Mouse (Mus musculus) midbrain, embryonic 11.5 days (tissue): ENCODE measurements around the gene Plekhm3. TPM values are rescaled to one million over a fixed set of nuclear protein-coding genes. Genes with fewer than 3 reads are reported as not detected.

Experiments
- ATAC-seq: fragments of 200-750 bp; cut with Nextera tagmentation; 2 replicates; pipeline ENCODE4 v1.8.0; 2017; ENCODE audit warnings: moderate TSS enrichment, moderate library complexity; ENCODE audit not compliant: low FRiP score
- DNase-seq: peaks from one replicate; pipeline ENCODE4 v3.0.0; 2015; ENCODE audit warnings: low spot score; ENCODE audit errors: missing footprints
- H3K27ac ChIP-seq: fragments of 300-500 bp; sonication (generic); 2 replicates; pipeline ENCODE4 v1.5.1; 2014; ENCODE audit warnings: low read depth, low read length
- H3K27me3 ChIP-seq: fragments of 300-500 bp; sonication (generic); 2 replicates; pipeline ENCODE4 v1.6.1; 2014; ENCODE audit warnings: mild to moderate bottlenecking, low read length, moderate library complexity, mixed read lengths; ENCODE audit not compliant: control insufficient read depth, insufficient read depth
- H3K36me3 ChIP-seq: fragments of 300-500 bp; sonication (generic); 2 replicates; pipeline ENCODE4 v1.6.1; 2014; ENCODE audit warnings: mild to moderate bottlenecking, low read length, moderate library complexity, mixed read lengths; ENCODE audit not compliant: control insufficient read depth, insufficient read depth
- H3K4me1 ChIP-seq: fragments of 300-500 bp; sonication (generic); 2 replicates; pipeline ENCODE4 v1.6.1; 2014; ENCODE audit warnings: low read length; ENCODE audit not compliant: control insufficient read depth, insufficient read depth
- H3K4me2 ChIP-seq: fragments of 300-500 bp; sonication (generic); 2 replicates; pipeline ENCODE4 v1.6.1; 2014; ENCODE audit warnings: mild to moderate bottlenecking, moderate library complexity
- H3K4me3 ChIP-seq: fragments of 300-500 bp; sonication (generic); 2 replicates; pipeline ENCODE4 v1.5.1; 2014; ENCODE audit warnings: low read depth, low read length
- H3K9ac ChIP-seq: fragments of 300-500 bp; sonication (generic); 2 replicates; pipeline ENCODE4 v1.6.1; 2014; ENCODE audit warnings: low read length
- H3K9me3 ChIP-seq: fragments of 300-500 bp; sonication (generic); 2 replicates; pipeline ENCODE4 v1.6.1; 2016; ENCODE audit warnings: low read length; ENCODE audit not compliant: control insufficient read depth
- WGBS: fragments of 180-500 bp; shearing (Covaris S2); extraction: QIAGEN DNeasy Blood & Tissue Kit; methylation state at CpG from one replicate; pipeline ENCODE4 v1.1.7; 2014; 5-methylcytosine and 5-hydroxymethylcytosine counted together
- polyA plus RNA-seq: library from polyadenylated mRNA; unstranded; fragments of >200 nt; fragmentation: Nextera tagmentation; extraction: Ambion mirVana; gene quantifications from 2 replicates; pipeline ENCODE4 v1.2.1, GENCODE M21; 2014

Plekhm3 gene
- polyA plus RNA-seq, 1 experiment from 2014 or later = 5.6 TPM

DNA sequence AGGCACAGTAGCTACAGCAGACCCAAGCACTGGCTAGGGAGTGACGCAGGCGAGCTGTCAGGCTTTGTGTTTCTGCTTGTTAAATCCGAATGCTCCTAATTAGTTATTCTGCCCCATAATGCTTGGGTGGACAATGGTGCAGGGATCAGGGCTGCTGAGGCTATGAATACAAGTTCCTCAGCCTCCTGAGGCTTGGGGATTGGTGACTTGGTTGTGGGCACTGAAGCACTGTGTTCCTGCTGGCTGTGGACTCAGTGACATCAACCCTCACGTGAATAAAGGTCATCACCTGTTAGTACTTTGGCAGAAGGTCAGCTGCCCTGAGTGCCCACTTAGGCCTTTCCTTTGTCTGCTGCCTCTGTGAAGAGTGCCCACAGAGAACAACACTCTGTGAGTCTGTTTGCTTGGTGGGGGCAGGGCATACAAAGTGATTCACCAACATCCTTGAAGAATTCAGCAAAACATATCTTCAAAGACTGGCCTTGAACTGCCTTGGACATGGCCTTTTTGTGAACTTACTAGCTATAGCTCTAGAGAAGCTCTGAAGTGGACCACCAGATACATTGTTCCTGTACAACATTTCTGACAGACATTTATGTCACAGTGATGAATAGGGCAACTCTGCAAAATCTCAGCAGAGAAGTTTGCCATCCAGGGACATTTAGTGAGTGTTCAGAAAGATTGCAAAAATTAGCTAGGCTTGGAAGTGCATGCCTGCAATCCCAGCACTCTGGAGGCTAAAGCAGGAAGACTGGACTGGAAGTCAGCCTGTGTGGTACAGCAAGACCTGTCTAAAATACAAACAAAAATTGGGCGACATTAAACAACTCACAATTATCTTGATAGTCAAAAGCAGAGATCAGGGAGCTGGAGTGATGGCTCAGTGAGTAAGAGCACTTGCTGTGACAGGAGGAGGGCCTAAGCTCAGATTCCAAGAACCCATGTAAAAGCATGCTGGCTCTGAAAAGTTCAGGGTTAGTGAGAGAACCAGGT is 102.6 kb downstream of the Plekhm3 start:
- H3K27me3 ChIP-seq = no peaks in the 10 kb centered on the region
- DNase-seq (peak; percentile 87), ATAC-seq (peak; percentile 91)
- H3K4me1 ChIP-seq = peaks cover 22% of the 10 kb centered on the region
- H3K4me3 ChIP-seq = no peak overlapping the region
- WGBS = 21% methylated on average over 5 of the region's 5 CpGs
- H3K4me2 ChIP-seq = no peak overlapping the region
- H3K9ac ChIP-seq = 0 out of 2 replicates have a peak overlapping the region, but pooled peaks have one; percentile 35
- no peak overlapping the region for H3K27ac ChIP-seq
- no peaks in the 10 kb centered on the region for H3K36me3 ChIP-seq
- H3K9me3 ChIP-seq = no peaks in the 10 kb centered on the region

DNA sequence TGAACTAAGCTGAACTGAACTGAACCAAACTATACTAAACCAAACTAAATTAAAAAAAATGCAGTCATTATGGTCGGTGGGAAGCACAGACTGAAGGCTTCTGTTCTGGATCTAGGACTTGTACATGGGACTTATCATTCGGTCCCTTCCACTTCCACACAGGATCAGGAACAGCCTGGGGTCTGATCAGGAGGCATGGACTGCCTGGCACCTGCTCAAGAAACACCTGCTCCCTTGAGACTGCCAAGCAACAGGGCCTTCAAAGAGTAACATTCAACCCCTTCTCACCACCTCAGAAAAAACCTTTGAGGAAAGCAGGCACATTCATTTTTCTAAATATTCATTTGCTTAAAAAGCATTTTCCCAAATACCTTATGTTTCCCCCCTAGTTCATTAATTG is 103.4 kb downstream of the Plekhm3 start:
- H3K36me3 ChIP-seq = no peaks in the 10 kb centered on the region
- H3K9me3 ChIP-seq = no peaks in the 10 kb centered on the region
- WGBS = 71% methylated on average over 2 of the region's 2 CpGs
- H3K27me3 ChIP-seq = no peaks in the 10 kb centered on the region
- no peak for DNase-seq
- H3K9ac ChIP-seq = 0 out of 2 replicates have a peak overlapping the region, but pooled peaks have one; percentile 35
- H3K4me1 ChIP-seq = peaks cover 29% of the 10 kb centered on the region
- H3K27ac ChIP-seq = no peak overlapping the region
- no peak overlapping the region for H3K4me3 ChIP-seq
- H3K4me2 ChIP-seq = no peak overlapping the region
- peak; percentile 43; the same call in 1 of the 2 replicates for ATAC-seq

DNA sequence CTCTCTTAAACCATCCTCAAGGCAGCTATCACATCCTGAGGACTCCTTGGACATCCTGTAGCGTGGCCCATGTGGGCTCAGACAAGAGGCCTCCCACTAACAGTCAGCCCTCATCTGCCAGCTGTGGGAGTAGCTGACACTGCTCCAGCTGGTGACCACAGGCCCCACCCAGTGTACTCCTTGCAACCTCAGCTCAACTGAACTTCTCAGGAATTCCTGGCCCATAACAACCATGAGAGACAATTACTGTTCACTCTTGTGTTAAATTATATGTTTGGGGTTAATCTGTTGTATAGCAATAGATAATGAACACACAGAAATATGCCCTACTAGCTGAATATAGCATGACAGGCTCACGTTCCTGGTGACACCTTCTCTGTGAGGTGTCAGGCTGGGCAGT is 104.4 kb downstream of the Plekhm3 start:
- ATAC-seq (no peak), DNase-seq (no peak)
- Histone ChIP-seq H3K9me3 (no peaks in the 10 kb centered on the region), H3K4me1 (peaks cover 37% of the 10 kb centered on the region), H3K9ac (no peak overlapping the region), H3K4me3 (no peak overlapping the region), H3K4me2 (no peak overlapping the region), H3K36me3 (no peaks in the 10 kb centered on the region), H3K27ac (no peak overlapping the region), H3K27me3 (no peaks in the 10 kb centered on the region)
- 73% methylated on average over 2 of the region's 2 CpGs for WGBS

DNA sequence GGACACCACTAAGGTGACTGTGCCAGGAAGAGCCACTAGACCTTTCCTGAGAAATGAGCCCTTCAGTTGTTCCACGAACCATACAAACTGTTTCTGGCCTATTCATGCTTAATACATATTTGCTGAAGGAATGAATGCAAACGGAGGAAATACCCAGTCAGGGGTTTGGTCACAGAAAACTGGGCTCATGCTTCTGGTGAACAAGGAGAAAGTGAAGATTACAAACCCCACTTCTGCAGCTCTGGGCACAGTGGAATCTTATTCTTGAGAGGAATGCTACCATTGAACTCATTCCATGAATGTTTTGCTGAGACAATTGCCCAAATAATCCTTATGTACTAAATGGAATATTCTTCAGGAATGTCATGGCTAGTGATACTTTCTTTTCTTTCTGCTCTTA is 106.3 kb downstream of the Plekhm3 start:
- Histone ChIP-seq H3K4me1 (peaks cover 37% of the 10 kb centered on the region), H3K27me3 (no peaks in the 10 kb centered on the region), H3K36me3 (no peaks in the 10 kb centered on the region), H3K9ac (no peak overlapping the region), H3K4me2 (no peak overlapping the region), H3K27ac (no peak overlapping the region), H3K4me3 (no peak overlapping the region), H3K9me3 (no peaks in the 10 kb centered on the region)
- WGBS = 91% methylated on average over 2 of the region's 2 CpGs
- ATAC-seq (no peak), DNase-seq (no peak)

DNA sequence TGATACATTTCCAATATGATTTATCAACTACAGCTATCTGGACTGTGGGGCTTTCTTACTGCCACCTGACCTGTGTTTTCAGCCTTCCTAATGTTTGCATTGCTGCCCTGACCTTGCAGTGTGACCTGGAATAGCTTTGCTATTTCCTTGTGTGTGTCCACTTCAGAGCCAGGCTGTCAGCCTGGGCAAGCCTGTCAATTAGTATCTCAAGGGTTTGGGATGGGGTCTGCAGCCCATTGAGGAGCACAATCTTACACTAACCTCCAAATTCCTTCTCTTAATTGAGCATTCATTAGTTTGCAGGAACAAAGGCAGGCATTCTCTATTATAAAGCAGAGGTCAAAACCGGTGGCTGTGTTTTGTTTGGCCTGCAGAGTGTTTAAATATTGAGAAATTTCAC is 107.6 kb downstream of the Plekhm3 start:
- DNase-seq (no peak), ATAC-seq (no peak)
- H3K4me2 ChIP-seq = no peak overlapping the region
- peaks cover 33% of the 10 kb centered on the region for H3K4me1 ChIP-seq
- no peaks in the 10 kb centered on the region for H3K9me3 ChIP-seq
- H3K27ac ChIP-seq = no peak overlapping the region
- no peaks in the 10 kb centered on the region for H3K27me3 ChIP-seq
- H3K36me3 ChIP-seq = no peaks in the 10 kb centered on the region
- no peak overlapping the region for H3K9ac ChIP-seq
- WGBS = 48% methylated on average over 1 of the region's 1 CpGs
- H3K4me3 ChIP-seq = no peak overlapping the region

DNA sequence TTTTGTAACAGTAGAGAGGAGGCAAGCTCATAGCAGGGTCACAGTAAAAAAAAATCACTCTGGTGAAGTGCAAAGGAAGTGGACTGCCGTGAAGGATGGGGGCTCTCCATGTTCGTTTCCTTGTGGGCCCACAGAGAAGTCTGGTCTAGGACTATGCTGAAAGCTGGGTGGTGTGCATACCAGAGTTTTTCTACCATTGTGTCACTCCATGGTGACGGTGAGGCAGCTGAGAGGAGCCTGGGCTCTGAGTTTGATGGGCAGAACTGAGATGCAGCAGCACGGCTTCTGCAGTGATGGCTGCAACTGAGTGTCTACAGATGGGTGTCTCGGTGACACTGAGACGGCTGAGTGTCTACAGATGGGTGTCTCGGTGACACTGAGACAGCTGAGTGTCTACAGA is 108.5 kb downstream of the Plekhm3 start:
- H3K27me3 ChIP-seq = no peaks in the 10 kb centered on the region
- no peaks in the 10 kb centered on the region for H3K9me3 ChIP-seq
- peak; percentile 64 for ATAC-seq
- no peak overlapping the region for H3K4me3 ChIP-seq
- no peaks in the 10 kb centered on the region for H3K36me3 ChIP-seq
- no peak for DNase-seq
- H3K9ac ChIP-seq = no peak overlapping the region
- H3K27ac ChIP-seq = no peak overlapping the region
- H3K4me2 ChIP-seq = no peak overlapping the region
- peaks cover 24% of the 10 kb centered on the region for H3K4me1 ChIP-seq
- 42% methylated on average over 7 of the region's 7 CpGs for WGBS

DNA sequence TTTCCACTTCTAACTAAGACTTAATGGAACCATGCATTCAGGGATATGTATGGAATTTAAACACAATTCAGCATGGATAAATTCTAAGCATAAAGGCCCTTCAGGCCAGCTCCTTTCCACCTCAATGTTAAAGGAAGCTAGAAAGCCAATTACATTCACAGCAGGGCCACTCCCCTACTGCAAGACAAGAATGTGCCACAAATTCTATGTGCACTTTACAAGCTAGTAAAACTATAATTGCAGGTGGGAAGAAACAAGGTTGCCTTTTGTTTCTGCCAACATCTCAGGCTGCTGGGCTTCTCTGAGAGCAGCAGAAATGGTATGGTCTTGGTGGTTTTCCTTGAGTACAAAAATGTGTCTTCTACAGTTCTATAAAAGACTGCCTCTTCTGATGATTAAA is 109.1 kb downstream of the Plekhm3 start:
- no peaks in the 10 kb centered on the region for H3K36me3 ChIP-seq
- no peak overlapping the region for H3K9ac ChIP-seq
- DNase-seq (no peak), ATAC-seq (no peak)
- H3K27ac ChIP-seq = no peak overlapping the region
- no peaks in the 10 kb centered on the region for H3K9me3 ChIP-seq
- no peaks in the 10 kb centered on the region for H3K27me3 ChIP-seq
- H3K4me3 ChIP-seq = no peak overlapping the region
- peaks cover 22% of the 10 kb centered on the region for H3K4me1 ChIP-seq
- no peak overlapping the region for H3K4me2 ChIP-seq

DNA sequence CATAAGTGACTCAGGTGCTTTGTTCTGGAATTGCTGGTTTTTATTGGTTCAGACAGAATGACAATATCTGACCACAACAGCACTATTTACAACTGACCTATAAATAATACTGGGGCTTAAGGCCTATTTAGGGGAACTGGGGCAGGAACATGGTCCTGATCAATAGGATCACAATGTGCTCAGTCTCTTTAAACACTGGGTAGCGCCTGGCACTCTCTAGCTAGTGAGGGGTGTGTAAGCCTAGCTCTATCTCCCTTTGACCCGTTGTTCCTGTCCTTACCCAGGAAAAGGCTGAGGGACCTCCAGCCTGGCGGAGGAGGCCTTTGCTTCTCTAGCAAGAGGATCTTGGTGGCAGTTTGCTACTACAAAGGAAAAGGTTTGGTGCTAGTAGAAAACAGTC is 111.6 kb downstream of the Plekhm3 start:
- Histone ChIP-seq H3K9me3 (no peaks in the 10 kb centered on the region), H3K9ac (no peak overlapping the region), H3K4me1 (peaks cover 20% of the 10 kb centered on the region), H3K27me3 (no peaks in the 10 kb centered on the region), H3K4me3 (no peak overlapping the region), H3K4me2 (no peak overlapping the region), H3K36me3 (no peaks in the 10 kb centered on the region), H3K27ac (no peak overlapping the region)
- DNase-seq (no peak), ATAC-seq (no peak)
- 74% methylated on average over 3 of the region's 3 CpGs for WGBS

DNA sequence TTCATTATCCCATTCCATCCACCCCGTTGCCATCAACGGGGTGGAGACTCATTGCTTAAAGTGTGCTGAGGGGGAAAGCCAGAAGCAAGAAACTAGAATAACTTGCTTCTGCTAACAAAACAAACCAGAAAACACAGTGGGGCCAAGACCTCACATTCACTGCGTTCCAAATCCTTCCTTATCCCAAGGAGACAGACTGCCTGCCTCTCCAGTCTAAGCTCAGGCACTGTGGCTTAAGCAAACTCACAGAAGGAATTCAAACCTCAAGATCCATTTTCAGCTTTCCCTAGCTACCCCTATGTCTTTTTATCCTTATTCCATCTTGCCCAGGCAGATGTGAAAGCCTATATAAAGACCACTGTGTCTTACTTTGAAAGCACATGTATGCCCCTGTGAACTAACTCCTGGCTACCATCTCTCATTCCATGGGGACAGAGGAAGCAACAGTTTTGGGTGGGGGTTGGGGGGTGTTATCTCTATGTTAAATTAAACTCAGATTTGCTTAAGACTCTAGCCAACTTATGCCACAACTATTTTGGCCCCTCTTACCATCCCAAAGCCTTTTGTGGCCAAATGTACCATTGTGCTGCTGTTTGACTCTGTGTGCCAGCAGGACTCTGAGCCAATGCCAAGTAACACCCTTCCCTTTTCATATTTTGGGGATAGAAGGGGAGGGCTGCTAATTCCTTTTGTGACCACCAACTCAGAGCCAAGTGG is 112.6 kb downstream of the Plekhm3 start:
- no peak for ATAC-seq

More for the DNA sequence above, 112.6 kb downstream of the Plekhm3 start:
- H3K9ac ChIP-seq = no peak overlapping the region
- 79% methylated on average over 3 of the region's 3 CpGs for WGBS
- no peak overlapping the region for H3K4me3 ChIP-seq
- H3K9me3 ChIP-seq = no peaks in the 10 kb centered on the region
- no peak overlapping the region for H3K4me2 ChIP-seq
- no peaks in the 10 kb centered on the region for H3K27me3 ChIP-seq
- H3K27ac ChIP-seq = no peak overlapping the region
- H3K4me1 ChIP-seq = peaks cover 15% of the 10 kb centered on the region
- no peak for DNase-seq
- no peaks in the 10 kb centered on the region for H3K36me3 ChIP-seq
